Mouse (Mus musculus): Measurements from ENCODE around the gene Tfpi2.

- TF ChIP-seq CTCF (IDR thresholded peaks at IDR 0.05): no peak
- no peak for TF ChIP-seq EP300 (IDR thresholded peaks at IDR 0.05)
Observed at GRCm38 (mm10) chr6:4022645-4023044, 33.9 kb upstream of the Tfpi2 start.
